10 mouse cellular contexts compared by ENCODE assay signal in the genomic region with DNA sequence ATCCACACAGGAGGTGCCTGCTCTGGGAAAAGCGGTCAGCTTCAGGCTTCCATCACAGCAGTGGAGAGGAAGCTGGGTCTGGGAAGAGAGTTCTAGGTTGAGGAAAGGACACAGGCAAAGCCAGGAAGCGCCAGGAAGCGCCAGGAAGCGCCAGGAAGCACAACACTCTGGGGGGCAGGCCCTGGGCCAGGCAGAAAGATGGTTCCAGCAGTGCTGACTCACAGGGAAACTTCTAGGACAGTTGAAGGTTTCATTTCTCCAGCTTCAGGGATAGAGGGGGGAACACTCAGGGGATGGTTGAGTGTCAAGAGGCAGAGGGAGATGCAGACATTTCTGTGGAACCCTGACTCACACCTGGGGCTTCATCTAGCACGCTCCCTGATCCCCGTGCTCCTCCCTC. TPM values are rescaled to one million over a fixed set of nuclear protein-coding genes. Genes with fewer than 3 reads are reported as not detected.
DNase-seq lines count a peak whose midpoint lies in the region; ATAC-seq and TF ChIP-seq lines count a peak whose summit lies in the region.
"Had no signal": no experiment of that assay in that cellular context is flagged by ENCODE, and none has a peak within 500 bp of the region (broad histone marks: within the 10 kb centered on the region; RNA-seq: fewer than 3 reads in every experiment).

No protein-coding gene starts in this region.

- H3K4me1 ChIP-seq in lung, embryonic 14.5 days (ENCODE audit: insufficient read depth): peaks cover 19% of the 10 kb centered on the region
- peaks cover 14% of the 10 kb centered on the region for H3K4me1 ChIP-seq in lung, adult 2 months (ENCODE audit: control insufficient read depth, insufficient read depth, low read length)
- peaks cover 32% of the 10 kb centered on the region for H3K4me1 ChIP-seq in heart, postnatal 0 days (ENCODE audit: control insufficient read depth, insufficient read depth)

- peak; percentile 30 to 41 for DNase-seq in cerebellum, adult 18-20 months
- DNase-seq in cerebellum, adult 11 months: no peak
- DNase-seq in lung, embryonic 14.5 days: peak; percentile 43
- no peak for DNase-seq in lung, adult 2 months
- peak; percentile 42 for DNase-seq in heart, postnatal 0 days (ENCODE audit: low spot score)
- peak; percentile 38 for DNase-seq in skeletal muscle tissue, adult 2 months (ENCODE audit: low read depth, low spot score)
- DNase-seq in frontal cortex, adult 2 months (ENCODE audit: extremely low spot score in 1 of 2, low spot score in 1 of 2): no peak
- DNase-seq in ovary, postnatal 36 days (ENCODE audit: low spot score): no peak

- no peaks in the 10 kb centered on the region for H3K36me3 ChIP-seq in lung, embryonic 14.5 days (ENCODE audit: insufficient read depth)
- no peaks in the 10 kb centered on the region for H3K36me3 ChIP-seq in heart, postnatal 0 days (replicated peaks; ENCODE audit: control insufficient read depth, insufficient read depth, low read length)
- H3K36me3 ChIP-seq: liver, embryonic 12.5 days had no signal

- no peak for TF ChIP-seq POLR2A in lung, adult 2 months (IDR thresholded peaks at IDR 0.05; ENCODE audit: borderline replicate concordance, extremely low read depth, low read depth, low read length)

- no peaks in the 10 kb centered on the region for H3K27me3 ChIP-seq in lung, embryonic 14.5 days (ENCODE audit: insufficient read depth, low read length)
- no peaks in the 10 kb centered on the region for H3K27me3 ChIP-seq in heart, postnatal 0 days (ENCODE audit: control insufficient read depth, insufficient read depth, low read length)

- no peak for TF ChIP-seq EP300 in heart, postnatal 0 days (IDR thresholded peaks at IDR 0.05; ENCODE audit: low read depth)

- H3K4me3 ChIP-seq in lung, embryonic 14.5 days (ENCODE audit: low read depth, low read length): no peak overlapping the region
- H3K4me3 ChIP-seq in lung, adult 2 months (replicated peaks; ENCODE audit: extremely low read depth, low read depth, low read length): no peak overlapping the region
- H3K4me3 ChIP-seq in heart, postnatal 0 days (ENCODE audit: low read depth, low read length): no peak overlapping the region
- H3K4me3 ChIP-seq: liver, embryonic 12.5 days had no signal

- ATAC-seq in lung, embryonic 14.5 days (ENCODE audit: insufficient read depth): no peak
- ATAC-seq in heart, postnatal 0 days (ENCODE audit: insufficient read depth, low read depth): no peak
- ATAC-seq: liver, embryonic 12.5 days had no signal

- 61% methylated on average over 6 of the region's 6 CpGs for WGBS in lung, embryonic 14.5 days
- 53% methylated on average over 6 of the region's 6 CpGs for WGBS in lung, adult 2 months
- WGBS in heart, postnatal 0 days: 48% methylated on average over 6 of the region's 6 CpGs

- H3K27ac ChIP-seq in lung, embryonic 14.5 days (ENCODE audit: low read depth): peak overlapping the region; percentile 0; the same call in 1 of the 2 replicates
- H3K27ac ChIP-seq in heart, postnatal 0 days (ENCODE audit: low read depth): no peak overlapping the region
- H3K27ac ChIP-seq: liver, embryonic 12.5 days had no signal

- H3K4me2 ChIP-seq in lung, embryonic 14.5 days: no peak overlapping the region
- no peak overlapping the region for H3K4me2 ChIP-seq in heart, postnatal 0 days (ENCODE audit: low read depth, low read length)
- H3K4me2 ChIP-seq: liver, embryonic 12.5 days had no signal

- no peak for TF ChIP-seq CTCF in lung, embryonic 14.5 days (IDR thresholded peaks at IDR 0.05; ENCODE audit: low read depth)
- no peak for TF ChIP-seq CTCF in lung, adult 2 months (IDR thresholded peaks at IDR 0.05; ENCODE audit: insufficient read depth, low read length)
- TF ChIP-seq CTCF in heart, postnatal 0 days (IDR thresholded peaks at IDR 0.05; ENCODE audit: low read depth): no peak

- H3K9ac ChIP-seq in lung, embryonic 14.5 days: no peak overlapping the region
- no peak overlapping the region for H3K9ac ChIP-seq in heart, postnatal 0 days (replicated peaks; ENCODE audit: low read depth, low read length)
- H3K9ac ChIP-seq: liver, embryonic 12.5 days had no signal

- no peaks in the 10 kb centered on the region for H3K9me3 ChIP-seq in lung, embryonic 14.5 days (ENCODE audit: low read depth, low read length)
- no peaks in the 10 kb centered on the region for H3K9me3 ChIP-seq in heart, postnatal 0 days (replicated peaks; ENCODE audit: control insufficient read depth, low read length)
- H3K9me3 ChIP-seq: liver, embryonic 12.5 days had no signal

RNA-seq across cellular contexts. Expression of gene 1600014C23Rik, which starts 36.2 kb away (rescaled TPM):
- not detected in 2 replicates for polyA plus RNA-seq in lung, embryonic 14.5 days (2014; fragmentation: Nextera tagmentation; extraction: Ambion mirVana)
- not detected in 2 replicates for polyA plus RNA-seq in lung, adult 2 months (2012; rRNA removed)
- not detected in 2 replicates for total RNA-seq in heart, postnatal 0 days (2014; rRNA removed; ENCODE audit: low replicate concordance)
- 0.25 TPM in 1 of 2 replicates, not detected in the other for polyA plus RNA-seq in heart, postnatal 0 days (2015; fragmentation: Nextera tagmentation; extraction: Ambion mirVana)
- polyA plus RNA-seq in frontal cortex, adult 2 months (2012; rRNA removed): 0.22 and 0.27 TPM in 2 replicates
- total RNA-seq: layer of hippocampus, postnatal 10 days had no signal
- polyA plus RNA-seq: liver, embryonic 12.5 days had no signal

Comparison
In these comparisons a context has a peak if more than half of its experiments do, and no peak if none do; other contexts are left out.
1. DNase-seq: peak in cerebellum, adult 18-20 months (2 of 2), lung, embryonic 14.5 days (single experiment), heart, postnatal 0 days (single experiment) and skeletal muscle tissue, adult 2 months (single experiment); none in cerebellum, adult 11 months (single experiment), lung, adult 2 months (single experiment), frontal cortex, adult 2 months (0 of 2) and ovary, postnatal 36 days (single experiment).